Mouse (Mus musculus): ENCODE results near the gene Hormad2.

Gene Hormad2

GRCm38 (mm10) chr11:4440978-4441377 is at the start of gene Hormad2:
Gene Hormad2, minus strand, starts transcription at chr11:4441105.
- H3K27me3 ChIP-seq (ENCODE audit: control insufficient read depth, insufficient read depth, low read length, poor library complexity, severe bottlenecking), result no peaks in the 10 kb centered on the region
- no peaks in the 10 kb centered on the region for H3K36me3 ChIP-seq (ENCODE audit: control insufficient read depth, insufficient read depth, low read length, poor library complexity, severe bottlenecking)
- DNase-seq (ENCODE audit: low read depth, low spot score), result no peak

DNA sequence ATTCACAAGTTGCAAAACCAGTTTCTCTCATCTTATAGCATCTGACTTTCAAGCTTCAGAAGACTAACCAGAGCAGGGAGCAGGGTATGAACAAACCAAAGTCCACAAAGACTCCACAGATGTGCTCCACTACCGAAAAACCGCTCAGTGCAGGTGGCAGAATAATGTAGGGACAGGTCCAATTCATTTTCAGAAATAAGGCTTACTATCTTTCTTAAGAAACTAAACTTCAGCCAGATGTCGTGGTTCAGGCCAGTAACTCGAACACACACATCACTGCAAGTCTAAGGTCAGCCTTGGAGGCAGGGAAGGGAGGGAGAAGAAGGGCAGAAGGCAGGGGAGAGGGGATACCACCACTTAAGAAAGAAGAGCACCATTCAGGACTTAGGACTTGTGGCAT is 48.3 kb upstream of the Hormad2 start:
- H3K36me3 ChIP-seq (ENCODE audit: control insufficient read depth, insufficient read depth, low read length, poor library complexity, severe bottlenecking), result peaks cover 25% of the 10 kb centered on the region
- H3K27me3 ChIP-seq (ENCODE audit: control insufficient read depth, insufficient read depth, low read length, poor library complexity, severe bottlenecking), result no peaks in the 10 kb centered on the region

DNA sequence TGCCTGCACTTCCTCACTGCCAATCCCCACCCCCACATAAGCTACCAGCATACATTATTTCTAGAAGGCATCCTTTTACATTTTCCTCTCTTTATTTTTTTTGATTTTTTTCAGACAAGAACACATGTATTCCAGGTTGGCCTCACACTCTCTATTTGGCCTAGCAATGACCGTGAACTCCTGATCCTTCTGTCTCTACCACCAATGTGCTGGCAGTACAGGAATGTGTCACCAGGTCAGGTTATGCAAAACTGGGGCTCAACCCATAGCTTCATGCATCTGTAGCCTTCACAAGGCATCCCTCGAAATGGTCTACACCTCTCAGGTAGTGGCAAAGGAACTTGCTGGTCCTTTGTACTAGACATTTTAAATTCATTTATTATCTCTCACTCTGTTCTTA is 47.9 kb upstream of the Hormad2 start:
- Histone ChIP-seq H3K36me3 (ENCODE audit: control insufficient read depth, insufficient read depth, low read length, poor library complexity, severe bottlenecking) (peaks cover 25% of the 10 kb centered on the region), H3K27me3 (ENCODE audit: control insufficient read depth, insufficient read depth, low read length, poor library complexity, severe bottlenecking) (no peaks in the 10 kb centered on the region)
- DNase-seq (ENCODE audit: low read depth, low spot score), result no peak

More for the DNA sequence above, 48.3 kb upstream of the Hormad2 start:
- no peak for DNase-seq (ENCODE audit: low read depth, low spot score)

GRCm38 (mm10) chr11:4488367-4488766 is 47.5 kb upstream of the Hormad2 start:
- Histone ChIP-seq H3K27me3 (ENCODE audit: control insufficient read depth, insufficient read depth, low read length, poor library complexity, severe bottlenecking) (no peaks in the 10 kb centered on the region), H3K36me3 (ENCODE audit: control insufficient read depth, insufficient read depth, low read length, poor library complexity, severe bottlenecking) (peaks cover 29% of the 10 kb centered on the region)
- DNase-seq (ENCODE audit: low read depth, low spot score), result no peak

GRCm38 (mm10) chr11:4487401-4487965 is 46.6 kb upstream of the Hormad2 start:
- DNase-seq (ENCODE audit: low read depth, low spot score), result no peak
- Histone ChIP-seq H3K27me3 (ENCODE audit: control insufficient read depth, insufficient read depth, low read length, poor library complexity, severe bottlenecking) (no peaks in the 10 kb centered on the region), H3K36me3 (ENCODE audit: control insufficient read depth, insufficient read depth, low read length, poor library complexity, severe bottlenecking) (peaks cover 27% of the 10 kb centered on the region)

DNA sequence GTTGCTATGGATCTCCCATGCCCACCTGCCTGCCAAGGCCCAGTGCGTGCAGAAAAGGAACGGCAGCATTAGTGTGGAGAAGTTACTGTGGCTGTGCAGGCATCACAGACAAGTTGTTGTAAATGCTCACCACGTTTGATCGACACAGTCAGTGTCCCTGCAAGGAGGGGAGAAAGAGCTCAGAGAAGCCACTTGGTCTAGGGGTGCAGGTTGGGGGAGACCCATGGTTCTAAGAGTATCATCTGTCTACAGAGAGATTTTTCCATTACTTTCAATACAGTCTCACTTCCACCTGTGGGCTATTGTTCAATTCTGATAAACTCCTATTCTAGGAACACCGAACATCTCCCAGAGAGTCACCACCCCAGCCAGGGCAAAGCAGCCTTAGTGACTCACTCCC is 43.6 kb upstream of the Hormad2 start:
- H3K27me3 ChIP-seq (ENCODE audit: control insufficient read depth, insufficient read depth, low read length, poor library complexity, severe bottlenecking), result no peaks in the 10 kb centered on the region
- H3K36me3 ChIP-seq (ENCODE audit: control insufficient read depth, insufficient read depth, low read length, poor library complexity, severe bottlenecking), result peaks cover 25% of the 10 kb centered on the region
- no peak for DNase-seq (ENCODE audit: low read depth, low spot score)

- Histone ChIP-seq H3K36me3 (ENCODE audit: control insufficient read depth, insufficient read depth, low read length, poor library complexity, severe bottlenecking) (peaks cover 15% of the 10 kb centered on the region), H3K27me3 (ENCODE audit: control insufficient read depth, insufficient read depth, low read length, poor library complexity, severe bottlenecking) (no peaks in the 10 kb centered on the region)
- DNase-seq (ENCODE audit: low read depth, low spot score), result no peak
Measured at GRCm38 (mm10) chr11:4482641-4483040, 41.7 kb upstream of the Hormad2 start.

- Histone ChIP-seq H3K36me3 (ENCODE audit: control insufficient read depth, insufficient read depth, low read length, poor library complexity, severe bottlenecking) (no peaks in the 10 kb centered on the region; the same call in none of the 2 replicates), H3K27me3 (ENCODE audit: control insufficient read depth, insufficient read depth, low read length, poor library complexity, severe bottlenecking) (no peaks in the 10 kb centered on the region)
- no peak for DNase-seq (ENCODE audit: low read depth, low spot score)
Measured at GRCm38 (mm10) chr11:4476184-4476697, 35.3 kb upstream of the Hormad2 start.

DNA sequence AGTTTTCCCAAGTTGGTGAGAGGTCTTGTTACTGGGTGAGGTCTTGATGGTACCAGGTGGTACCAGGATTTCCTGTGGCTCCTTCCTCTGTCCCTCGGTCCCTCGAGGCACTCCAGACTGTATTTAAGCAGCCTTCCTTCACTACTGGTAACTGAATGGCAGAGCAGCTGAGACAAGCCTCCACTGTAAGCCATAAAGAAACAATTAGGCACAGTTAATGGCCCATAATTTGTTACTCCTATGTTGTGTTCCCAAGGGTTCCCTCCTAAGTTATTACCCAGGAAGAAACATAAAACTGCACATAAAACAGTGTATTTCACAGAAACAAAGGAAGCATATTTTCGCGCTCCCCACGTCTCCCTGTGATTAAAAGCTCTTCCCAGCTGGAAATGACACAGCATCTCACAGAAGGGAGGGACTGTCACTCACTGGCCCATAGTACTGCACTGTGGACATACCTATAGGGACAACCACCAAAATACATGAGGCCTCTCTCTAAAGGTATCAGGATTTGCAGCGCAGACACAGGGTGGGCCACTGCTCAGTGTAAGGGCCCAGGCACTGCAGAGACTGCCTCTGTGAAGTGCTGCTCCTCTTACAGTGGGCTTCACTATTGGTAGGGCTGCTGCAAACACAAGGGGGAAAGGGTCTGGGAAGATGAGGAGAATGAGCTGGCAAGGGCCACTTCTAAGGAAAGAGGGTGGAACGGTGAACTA is 31.7 kb upstream of the Hormad2 start:
- DNase-seq (ENCODE audit: low read depth, low spot score), result no peak
- Histone ChIP-seq H3K36me3 (ENCODE audit: control insufficient read depth, insufficient read depth, low read length, poor library complexity, severe bottlenecking) (no peaks in the 10 kb centered on the region), H3K27me3 (ENCODE audit: control insufficient read depth, insufficient read depth, low read length, poor library complexity, severe bottlenecking) (no peaks in the 10 kb centered on the region)

GRCm38 (mm10) chr11:4471734-4472133 is 30.8 kb upstream of the Hormad2 start:
- DNase-seq (ENCODE audit: low read depth, low spot score), result no peak
- no peaks in the 10 kb centered on the region for H3K36me3 ChIP-seq (ENCODE audit: control insufficient read depth, insufficient read depth, low read length, poor library complexity, severe bottlenecking)
- no peaks in the 10 kb centered on the region for H3K27me3 ChIP-seq (ENCODE audit: control insufficient read depth, insufficient read depth, low read length, poor library complexity, severe bottlenecking)

- no peak for DNase-seq (ENCODE audit: low read depth, low spot score)
Measured at GRCm38 (mm10) chr11:4471251-4471650, 30.3 kb upstream of the Hormad2 start.

GRCm38 (mm10) chr11:4469091-4469490 is 28.2 kb upstream of the Hormad2 start:
- H3K36me3 ChIP-seq (ENCODE audit: control insufficient read depth, insufficient read depth, low read length, poor library complexity, severe bottlenecking), result no peaks in the 10 kb centered on the region
- no peak for DNase-seq (ENCODE audit: low read depth, low spot score)
- H3K27me3 ChIP-seq (ENCODE audit: control insufficient read depth, insufficient read depth, low read length, poor library complexity, severe bottlenecking), result no peaks in the 10 kb centered on the region

More at GRCm38 (mm10) chr11:4471251-4471650, 30.3 kb upstream of the Hormad2 start:
- H3K27me3 ChIP-seq (ENCODE audit: control insufficient read depth, insufficient read depth, low read length, poor library complexity, severe bottlenecking), result no peaks in the 10 kb centered on the region
- no peaks in the 10 kb centered on the region for H3K36me3 ChIP-seq (ENCODE audit: control insufficient read depth, insufficient read depth, low read length, poor library complexity, severe bottlenecking)

DNA sequence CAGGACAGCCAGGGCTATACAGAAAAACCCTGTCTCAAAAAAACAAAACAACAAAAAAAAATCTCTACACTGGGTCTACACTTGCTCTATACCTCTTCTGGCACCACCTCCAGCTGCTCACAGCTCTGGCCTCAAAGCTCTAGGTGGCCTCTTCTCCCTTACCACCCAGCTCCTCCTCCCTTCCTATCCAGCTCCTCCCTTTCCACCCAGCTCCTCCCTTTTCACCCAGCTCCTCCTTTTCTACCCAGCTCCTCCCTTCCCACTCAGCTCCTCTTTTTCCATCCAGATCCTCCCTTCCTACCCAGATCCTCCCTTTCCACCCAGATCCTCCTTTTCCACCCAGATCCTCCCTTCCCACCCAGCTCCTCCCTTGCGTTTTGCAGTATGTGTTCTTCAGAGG is 26.5 kb upstream of the Hormad2 start:
- DNase-seq (ENCODE audit: low read depth, low spot score), result no peak
- no peaks in the 10 kb centered on the region for H3K36me3 ChIP-seq (ENCODE audit: control insufficient read depth, insufficient read depth, low read length, poor library complexity, severe bottlenecking)
- no peaks in the 10 kb centered on the region for H3K27me3 ChIP-seq (ENCODE audit: control insufficient read depth, insufficient read depth, low read length, poor library complexity, severe bottlenecking)

GRCm38 (mm10) chr11:4466191-4466590 is 25.3 kb upstream of the Hormad2 start:
- Histone ChIP-seq H3K36me3 (ENCODE audit: control insufficient read depth, insufficient read depth, low read length, poor library complexity, severe bottlenecking) (no peaks in the 10 kb centered on the region), H3K27me3 (ENCODE audit: control insufficient read depth, insufficient read depth, low read length, poor library complexity, severe bottlenecking) (no peaks in the 10 kb centered on the region)
- no peak for DNase-seq (ENCODE audit: low read depth, low spot score)

- H3K36me3 ChIP-seq (ENCODE audit: control insufficient read depth, insufficient read depth, low read length, poor library complexity, severe bottlenecking), result no peaks in the 10 kb centered on the region
- H3K27me3 ChIP-seq (ENCODE audit: control insufficient read depth, insufficient read depth, low read length, poor library complexity, severe bottlenecking), result no peaks in the 10 kb centered on the region
- DNase-seq (ENCODE audit: low read depth, low spot score), result no peak
Measured at GRCm38 (mm10) chr11:4464616-4465015, 23.7 kb upstream of the Hormad2 start.

Measured in splenic B cell, adult 2 months (primary cell).